Mouse (Mus musculus) spleen, adult 2 months (tissue): Measurements from ENCODE around the gene Cd96.

Experiments
- CTCF ChIP-seq: fragments of 200-500 bp; IDR thresholded peaks from 2 replicates; pipeline ENCODE4 v1.5.1; 2011; ENCODE audit warnings: mild to moderate bottlenecking, inconsistent platforms; ENCODE audit not compliant: insufficient read depth, insufficient read length, insufficient replicate concordance; ENCODE audit errors: extremely low read depth
- POLR2A ChIP-seq: fragments of 200-500 bp; IDR thresholded peaks from 2 replicates; pipeline ENCODE4 v1.6.1; 2011; ENCODE audit warnings: low read depth, low read length, inconsistent platforms

DNA sequence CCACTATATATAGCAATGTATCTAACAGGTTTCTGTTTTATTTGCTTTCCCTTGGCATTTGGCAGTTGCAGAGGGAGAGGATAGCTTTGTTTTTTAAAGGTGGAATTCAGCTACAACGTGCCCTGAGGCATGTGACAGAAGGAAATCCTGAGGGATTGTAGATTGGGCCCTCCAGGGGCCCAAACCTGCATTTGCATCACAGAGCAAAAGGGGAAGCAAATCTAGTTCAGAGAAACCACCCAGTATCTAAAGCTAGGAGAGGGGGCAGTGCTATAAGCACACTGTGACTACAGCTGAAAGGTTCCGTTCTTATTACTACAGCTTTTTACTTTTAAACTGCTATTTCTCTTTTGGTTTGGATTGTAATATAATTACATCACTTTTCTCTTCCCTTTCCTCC, 18.3 kb downstream of the Cd96 start:
- TF ChIP-seq CTCF (no peak), POLR2A (no peak)
